Mouse (Mus musculus) spleen, postnatal 0 days (tissue): Measurements from ENCODE around the gene H2-DMb2. TPM values are rescaled to one million over a fixed set of nuclear protein-coding genes. Genes with fewer than 3 reads are reported as not detected.

Experiments
- polyA plus RNA-seq: library from polyadenylated mRNA; unstranded; fragments of >200 nt; fragmentation: Nextera tagmentation; extraction: Ambion mirVana; gene quantifications from 2 replicates; pipeline ENCODE4 v1.2.1, GENCODE M21; 2015

H2-DMb2 gene
- polyA plus RNA-seq: 4.8 and 5.6 TPM in 2 replicates

GRCm38 (mm10) chr17:34143033-34143432 lies at the start of gene H2-DMb2:
Gene H2-DMb2 (plus strand): TSS chr17:34143307.

DNA sequence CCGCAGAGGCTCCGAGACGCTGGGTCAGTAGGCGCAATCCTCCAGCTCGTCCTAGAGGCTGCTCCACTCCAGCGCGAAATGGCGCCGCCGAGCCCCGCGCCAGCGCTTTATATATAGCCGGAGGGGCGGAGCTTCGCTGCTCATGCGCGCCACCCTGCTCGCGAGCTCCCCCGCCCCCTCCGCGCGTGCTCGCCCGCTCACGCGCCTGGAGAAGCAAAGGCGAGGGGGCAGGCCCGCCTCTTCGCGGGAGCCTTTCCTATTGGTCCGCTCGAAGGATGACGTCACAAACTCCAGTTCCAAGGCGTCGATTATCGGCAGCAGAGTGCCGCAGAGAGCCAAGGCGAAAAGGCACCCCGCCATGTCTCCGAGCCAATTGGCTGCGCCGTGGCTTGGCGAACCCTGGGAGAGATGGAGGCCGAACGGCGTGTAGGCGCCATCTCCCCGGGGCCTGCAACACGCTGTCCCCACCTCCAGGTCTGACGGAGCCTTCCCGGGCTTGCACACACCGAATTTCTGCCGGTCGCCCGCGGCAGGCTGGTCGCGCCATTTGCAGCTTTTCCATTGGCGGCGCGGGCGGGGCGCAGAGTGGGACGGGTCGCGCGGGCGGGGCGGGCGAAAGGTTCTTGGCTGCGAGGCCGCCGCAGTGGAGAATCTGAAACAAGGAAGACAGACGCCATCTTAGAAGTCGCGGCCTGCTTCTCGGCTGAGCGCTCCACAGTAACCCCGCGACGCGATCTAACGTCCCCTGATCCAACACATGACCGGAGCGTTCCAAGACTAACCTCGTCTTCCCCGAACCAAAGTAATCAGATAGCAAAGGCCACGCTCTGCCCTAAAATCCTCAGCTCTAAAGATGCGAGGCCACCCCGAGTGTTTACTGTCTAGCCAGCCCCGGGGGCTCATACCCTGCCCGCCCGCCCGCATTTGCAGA lies 23.6 kb upstream of the H2-DMb2 start, which contains the start of gene H2-DMa:
TSS of gene H2-DMa (plus strand) at position 293 of the 931 bp plus-strand sequence.

DNA sequence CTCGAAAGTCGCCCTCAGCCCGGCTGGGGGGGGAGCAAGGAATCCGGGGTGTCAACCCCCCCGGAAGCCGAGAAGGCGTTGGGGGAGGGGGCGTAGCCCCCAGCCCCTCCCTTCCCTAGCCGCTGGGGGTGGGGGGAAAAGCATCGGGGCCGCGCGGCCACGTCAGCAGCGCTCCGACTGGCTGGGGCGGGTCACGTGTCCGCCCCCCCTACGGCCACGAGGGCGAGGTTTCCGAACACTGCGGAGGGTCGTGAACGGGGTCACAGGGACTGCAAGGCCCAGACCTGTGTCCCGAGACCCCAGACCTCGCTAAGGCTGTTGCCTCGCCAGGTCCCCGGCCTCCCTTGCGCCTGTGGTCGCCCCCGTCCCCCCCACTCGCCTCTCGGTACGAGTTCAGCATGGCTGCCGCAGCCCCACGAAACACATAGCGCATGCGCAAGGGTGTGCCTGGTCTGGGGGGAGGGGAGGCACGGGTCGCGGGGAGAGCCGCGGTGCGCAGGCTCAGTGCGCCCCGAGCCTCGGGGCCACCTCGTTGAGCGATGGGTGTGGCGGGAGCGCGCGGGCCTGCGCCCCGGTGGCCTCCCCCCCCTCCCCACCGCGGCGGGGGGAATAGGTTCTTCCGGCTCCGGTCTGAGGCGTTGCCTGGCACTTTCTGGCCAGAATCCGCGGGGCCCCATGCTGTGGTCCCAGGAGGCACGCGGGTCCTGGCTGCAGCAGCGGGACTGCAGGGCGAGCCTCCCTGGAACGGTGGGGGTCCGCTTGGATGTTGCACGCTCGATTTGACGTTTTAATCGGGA lies 20.7 kb upstream of the H2-DMb2 start, which contains the start of gene Brd2:
TSS of gene Brd2 (minus strand) at position 447 of the 797 bp plus-strand sequence.

GRCm38 (mm10) chr17:34152923-34153322 lies 9.8 kb downstream of the H2-DMb2 start, which contains the start of gene H2-DMb1:
Gene H2-DMb1 (plus strand): TSS chr17:34153072.

DNA sequence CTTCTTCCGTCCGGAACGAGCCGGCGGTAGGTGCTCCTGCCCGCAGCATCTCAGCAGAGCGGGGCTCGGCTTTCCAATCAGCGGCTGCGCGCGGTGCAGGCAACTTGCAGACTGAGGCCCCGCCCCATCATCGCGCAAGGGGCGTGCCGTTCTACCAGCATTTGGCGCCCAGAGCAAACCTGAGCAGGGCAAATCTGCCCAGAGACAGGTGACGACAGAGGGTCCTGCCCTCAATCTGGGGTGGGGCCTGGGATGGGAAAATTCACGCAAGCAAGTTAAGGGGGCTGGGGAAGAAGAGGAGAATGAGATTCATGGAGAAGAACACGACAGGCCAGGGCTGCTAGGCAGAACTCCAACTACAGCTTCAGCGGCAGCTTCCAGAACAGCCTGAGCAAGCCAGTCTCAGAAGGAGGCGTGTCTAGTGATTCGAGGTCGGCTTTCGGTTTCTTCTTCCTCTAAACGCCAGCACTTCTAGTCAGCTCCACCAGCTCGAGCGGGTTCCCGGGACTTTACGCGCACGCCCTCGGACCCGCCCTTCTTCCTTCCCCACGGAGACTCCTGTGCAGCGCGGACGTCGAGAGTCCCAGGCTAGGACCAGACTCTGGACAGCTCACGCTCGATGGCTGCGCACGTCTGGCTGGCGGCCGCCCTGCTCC lies 44.3 kb downstream of the H2-DMb2 start, which contains the start of the genes Tap1 and Psmb9:
TSS of gene Tap1 (plus strand) at position 293 of the 656 bp plus-strand sequence.
TSS of gene Psmb9 (minus strand) at position 504 of the 656 bp plus-strand sequence.

DNA sequence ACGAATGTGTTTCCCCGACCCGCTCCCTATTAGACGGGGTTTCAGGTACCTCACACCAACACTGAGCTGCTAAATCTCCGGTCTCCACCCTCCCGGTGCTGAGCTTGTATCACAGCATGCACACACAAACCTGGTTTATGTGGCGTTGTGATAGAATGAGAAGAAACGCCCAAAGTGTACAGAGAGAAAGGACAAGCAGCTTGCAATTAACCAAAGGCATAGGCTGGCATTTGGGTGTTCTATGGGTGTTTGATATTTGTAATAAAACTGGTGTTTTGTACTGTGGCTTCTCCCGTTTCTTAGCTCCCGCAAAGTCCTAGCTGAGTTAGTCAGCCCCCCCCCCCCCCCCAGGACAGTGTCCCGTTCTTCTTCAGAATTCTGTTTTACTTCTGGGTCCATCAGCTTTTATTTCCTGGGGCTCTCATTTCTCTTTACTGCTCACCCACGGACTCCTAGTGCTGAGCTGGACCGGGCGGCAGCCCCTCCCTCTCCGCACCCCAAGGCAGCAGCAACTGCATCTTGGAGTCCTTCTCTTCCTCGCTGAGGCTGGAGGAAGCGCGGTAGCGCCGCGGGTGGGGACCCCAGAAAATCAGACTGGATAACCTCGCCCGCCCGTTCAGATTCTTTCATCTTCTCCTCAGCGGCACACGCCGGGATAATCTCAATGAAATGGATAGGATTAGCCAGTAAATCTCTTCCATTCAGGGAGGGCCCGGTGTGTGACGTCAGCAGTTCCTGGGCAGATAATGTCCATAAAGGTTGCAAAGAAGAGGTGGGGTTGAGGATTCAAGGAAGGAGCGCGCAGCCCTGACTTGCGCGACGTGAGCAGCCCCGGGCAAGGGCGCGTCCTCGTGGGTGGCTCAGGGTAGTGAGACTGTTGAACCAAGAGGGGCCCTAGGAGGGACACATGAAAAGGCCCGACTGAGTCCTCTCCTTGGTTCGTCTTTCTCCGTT lies 54.1 kb downstream of the H2-DMb2 start, which contains the start of gene Psmb8:
TSS of gene Psmb8 (plus strand) at position 781 of the 954 bp plus-strand sequence.

Other genes starting within 250 kb of the H2-DMb2 start
- gene Platr17, start 238.2 kb upstream of the H2-DMb2 start, polyA plus RNA-seq: 0.77 and 1.2 TPM in 2 replicates
- 27.0 and 29.1 TPM in 2 replicates for gene Daxx, start 233.9 kb upstream of the H2-DMb2 start, polyA plus RNA-seq
- 70.3 and 83.6 TPM in 2 replicates for gene Tapbp, start 227.4 kb upstream of the H2-DMb2 start, polyA plus RNA-seq
- gene Zbtb22, start 227.4 kb upstream of the H2-DMb2 start, polyA plus RNA-seq: 11.8 and 12.6 TPM in 2 replicates
- gene Rgl2, start 213.8 kb upstream of the H2-DMb2 start, polyA plus RNA-seq: 16.8 and 22.9 TPM in 2 replicates
- 147 and 152 TPM in 2 replicates for gene Pfdn6, start 203.0 kb upstream of the H2-DMb2 start, polyA plus RNA-seq
- gene Wdr46, start 202.6 kb upstream of the H2-DMb2 start, polyA plus RNA-seq: 20.6 and 20.9 TPM in 2 replicates
- gene B3galt4, start 191.8 kb upstream of the H2-DMb2 start, polyA plus RNA-seq: 3.7 and 4.2 TPM in 2 replicates
- gene Vps52, start 187.5 kb upstream of the H2-DMb2 start, polyA plus RNA-seq: 25.5 and 27.2 TPM in 2 replicates
- gene Rps18, start 187.3 kb upstream of the H2-DMb2 start, polyA plus RNA-seq: 2,156 and 2,219 TPM in 2 replicates
- gene H2-K1, start 143.0 kb upstream of the H2-DMb2 start, polyA plus RNA-seq: 186 and 228 TPM in 2 replicates
- 8.9 and 11.6 TPM in 2 replicates for gene Ring1, start 118.6 kb upstream of the H2-DMb2 start, polyA plus RNA-seq
- 36.1 and 46.0 TPM in 2 replicates for gene H2-Ke6, start 115.2 kb upstream of the H2-DMb2 start, polyA plus RNA-seq
- gene Slc39a7, start 111.6 kb upstream of the H2-DMb2 start, polyA plus RNA-seq: 58.1 and 68.4 TPM in 2 replicates
- 26.4 and 30.3 TPM in 2 replicates for gene Rxrb, start 111.5 kb upstream of the H2-DMb2 start, polyA plus RNA-seq
- gene Col11a2, start 103.9 kb upstream of the H2-DMb2 start, polyA plus RNA-seq: 0.32 and 0.93 TPM in 2 replicates
- 2.5 and 4.4 TPM in 2 replicates for gene H2-Oa, start 51.0 kb upstream of the H2-DMb2 start, polyA plus RNA-seq
- gene H2-DMa, start 23.8 kb upstream of the H2-DMb2 start, polyA plus RNA-seq: 19.0 and 25.7 TPM in 2 replicates
- gene Brd2, start 20.7 kb upstream of the H2-DMb2 start, polyA plus RNA-seq: 56.4 and 65.3 TPM in 2 replicates
- gene H2-DMb1, start 9.8 kb downstream of the H2-DMb2 start, polyA plus RNA-seq: 4.4 and 8.9 TPM in 2 replicates
- gene Tap1, start 44.2 kb downstream of the H2-DMb2 start, polyA plus RNA-seq: 15.1 and 20.2 TPM in 2 replicates
- 33.4 and 43.3 TPM in 2 replicates for gene Psmb9, start 44.5 kb downstream of the H2-DMb2 start, polyA plus RNA-seq
- 65.0 and 89.6 TPM in 2 replicates for gene Psmb8, start 54.4 kb downstream of the H2-DMb2 start, polyA plus RNA-seq
- gene Tap2, start 60.2 kb downstream of the H2-DMb2 start, polyA plus RNA-seq: 21.0 and 29.0 TPM in 2 replicates
- 2.4 and 3.9 TPM in 2 replicates for gene H2-Ob, start 95.6 kb downstream of the H2-DMb2 start, polyA plus RNA-seq
- 61.1 and 90.6 TPM in 2 replicates for gene H2-Ab1, start 114.4 kb downstream of the H2-DMb2 start, polyA plus RNA-seq
- gene H2-Aa, start 144.5 kb downstream of the H2-DMb2 start, polyA plus RNA-seq: 36.2 and 55.0 TPM in 2 replicates
- 23.4 and 39.6 TPM in 2 replicates for gene H2-Eb1, start 162.6 kb downstream of the H2-DMb2 start, polyA plus RNA-seq
- 0.07 and 0.08 TPM in 2 replicates for gene H2-Eb2, start 182.4 kb downstream of the H2-DMb2 start, polyA plus RNA-seq
- 0.20 and 0.27 TPM in 2 replicates for gene Btnl2, start 211.5 kb downstream of the H2-DMb2 start, polyA plus RNA-seq
- gene Btnl1, start 233.8 kb downstream of the H2-DMb2 start, polyA plus RNA-seq: 0.07 and 0.14 TPM in 2 replicates